Comparison of ENCODE assay signal across 23 mouse cellular contexts in the genomic region with DNA sequence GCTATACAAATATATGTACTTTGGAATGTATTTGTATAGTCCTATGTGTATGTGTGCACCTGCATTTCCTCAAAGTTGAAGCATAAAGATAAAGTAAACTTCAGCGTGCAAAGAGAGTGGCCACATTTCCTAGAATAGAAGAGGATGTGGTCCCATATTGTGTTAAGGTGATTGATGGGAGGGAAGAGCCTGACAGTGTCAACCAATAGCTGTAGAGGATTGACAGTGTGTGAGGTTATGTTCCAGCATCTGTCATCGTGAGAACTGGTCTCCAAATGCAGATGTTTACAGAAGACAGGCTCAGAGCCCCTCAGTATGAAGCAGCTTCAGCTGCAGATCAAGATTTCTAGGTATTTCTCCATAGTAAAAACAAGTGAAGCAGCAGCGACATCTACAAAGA.
DNase-seq lines count a peak whose midpoint lies in the region; ATAC-seq lines count a peak whose summit lies in the region.
"Had no signal": no experiment of that assay in that cellular context is flagged by ENCODE, and none has a peak within 500 bp of the region (broad histone marks: within the 10 kb centered on the region; RNA-seq: fewer than 3 reads in every experiment).

No protein-coding gene starts in this region.

- H3K36me3 ChIP-seq in midbrain, embryonic 14.5 days (ENCODE audit: control insufficient read depth, insufficient read depth, low read length): no peaks in the 10 kb centered on the region
- H3K36me3 ChIP-seq: embryonic facial prominence, embryonic 13.5 days; heart, embryonic 13.5 days; hindbrain, embryonic 12.5 days; intestine, embryonic 15.5 days had no signal

- 88% methylated on average over 3 of the region's 3 CpGs for WGBS in midbrain, embryonic 14.5 days

- DNase-seq in thymus, postnatal 14 days: peak; percentile 15
- DNase-seq in thymus, postnatal 10 days (ENCODE audit: low spot score in 2 of 2): no peak
- peak; percentile 45 for DNase-seq in T-cell, adult 2 months (ENCODE audit: low spot score)
- DNase-seq in midbrain, embryonic 14.5 days: no peak
- DNase-seq in frontal cortex, postnatal 36 days (ENCODE audit: low spot score in 2 of 2): no peak
- DNase-seq: adrenal gland, adult 8-10 months; cerebellum, adult 11 months; cerebellum, adult 9-10 months; cerebellum, postnatal 25 days; forebrain, postnatal 0 days; gastrocnemius, adult 2 months; heart, postnatal 10 days; heart, postnatal 4 days; kidney, adult 18-20 months had no signal

- no peak overlapping the region for H3K4me3 ChIP-seq in midbrain, embryonic 14.5 days (replicated peaks; ENCODE audit: low read depth, low read length)
- H3K4me3 ChIP-seq: embryonic facial prominence, embryonic 13.5 days; forebrain, embryonic 13.5 days; gastrocnemius, adult 2 months; heart, embryonic 13.5 days; hindbrain, embryonic 12.5 days; intestine, embryonic 15.5 days had no signal

- H3K9me3 ChIP-seq in midbrain, embryonic 14.5 days (ENCODE audit: control insufficient read depth, low read length): no peaks in the 10 kb centered on the region
- H3K9me3 ChIP-seq: embryonic facial prominence, embryonic 13.5 days; forebrain, embryonic 13.5 days; heart, embryonic 13.5 days; hindbrain, embryonic 12.5 days; intestine, embryonic 15.5 days had no signal

- H3K27me3 ChIP-seq in midbrain, embryonic 14.5 days (ENCODE audit: control insufficient read depth, insufficient read depth, low read length): no peaks in the 10 kb centered on the region
- H3K27me3 ChIP-seq: embryonic facial prominence, embryonic 13.5 days; forebrain, embryonic 13.5 days; heart, embryonic 13.5 days; hindbrain, embryonic 12.5 days; intestine, embryonic 15.5 days; Patski had no signal

- no peak overlapping the region for H3K4me2 ChIP-seq in midbrain, embryonic 14.5 days (ENCODE audit: low read length)
- H3K4me2 ChIP-seq: embryonic facial prominence, embryonic 13.5 days; forebrain, embryonic 13.5 days; heart, embryonic 13.5 days; hindbrain, embryonic 12.5 days; intestine, embryonic 15.5 days had no signal

- H3K4me1 ChIP-seq in midbrain, embryonic 14.5 days (ENCODE audit: control insufficient read depth, insufficient read depth, low read length): no peaks in the 10 kb centered on the region
- H3K4me1 ChIP-seq: forebrain, embryonic 13.5 days; hindbrain, embryonic 12.5 days; intestine, embryonic 15.5 days had no signal

- ATAC-seq in inflammation-experienced regulatory T-cells, adult 6 months: peak; percentile 80
- no peak for ATAC-seq in midbrain, embryonic 14.5 days (ENCODE audit: low FRiP score, low TSS enrichment)
- ATAC-seq in erythroblast, adult 5-6 weeks (replicated peaks; ENCODE audit: low FRiP score, poor library complexity, severe bottlenecking): no peak
- ATAC-seq: forebrain, embryonic 13.5 days; forebrain, postnatal 0 days; hindbrain, embryonic 16.5 days; intestine, embryonic 15.5 days; Patski had no signal

- H3K27ac ChIP-seq in midbrain, embryonic 14.5 days (replicated peaks; ENCODE audit: low read depth, low read length): no peak overlapping the region
- H3K27ac ChIP-seq: embryonic facial prominence, embryonic 13.5 days; forebrain, embryonic 13.5 days; gastrocnemius, adult 2 months; heart, embryonic 13.5 days; hindbrain, embryonic 12.5 days; intestine, embryonic 15.5 days had no signal

- no peak overlapping the region for H3K9ac ChIP-seq in midbrain, embryonic 14.5 days (replicated peaks; ENCODE audit: low read length)
- H3K9ac ChIP-seq: embryonic facial prominence, embryonic 13.5 days; forebrain, embryonic 13.5 days; forebrain, postnatal 0 days; heart, embryonic 13.5 days; hindbrain, embryonic 12.5 days; intestine, embryonic 15.5 days had no signal

Comparison
In these comparisons a context has a peak if more than half of its experiments do, and no peak if none do; other contexts are left out.
1. DNase-seq: peak in thymus, postnatal 14 days (single experiment) and T-cell, adult 2 months (single experiment); none in thymus, postnatal 10 days (0 of 2), midbrain, embryonic 14.5 days (single experiment) and frontal cortex, postnatal 36 days (0 of 2).